Mouse (Mus musculus): Measurements from ENCODE around the gene Mapkapk3. TPM values are rescaled to one million over a fixed set of nuclear protein-coding genes. Genes with fewer than 3 reads are reported as not detected.

The Mapkapk3 gene
- polyA plus RNA-seq, 2 experiments from 2014 or later = 57.5 to 62.0 TPM

DNA sequence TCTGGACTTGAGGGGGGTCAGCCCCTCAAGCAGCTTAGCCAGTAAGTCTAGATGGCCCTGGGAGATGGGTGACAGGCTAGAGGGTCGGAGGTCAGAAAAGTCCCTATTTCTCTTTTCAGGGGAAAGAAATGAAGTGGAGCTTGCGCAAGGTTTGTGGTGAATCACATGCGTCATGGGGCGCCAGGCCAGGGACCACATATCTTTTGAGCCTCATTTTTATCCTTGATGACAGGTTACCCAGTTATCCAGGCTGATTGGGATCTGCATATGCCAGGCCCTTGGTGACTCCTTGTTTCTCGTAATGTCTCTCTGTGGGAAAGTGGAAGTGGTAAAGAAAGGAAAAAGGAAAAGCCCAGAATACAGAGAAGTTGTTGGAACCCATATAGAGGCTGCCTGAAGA is 25.8 kb downstream of the Mapkapk3 start:
- no peak for ATAC-seq

DNA sequence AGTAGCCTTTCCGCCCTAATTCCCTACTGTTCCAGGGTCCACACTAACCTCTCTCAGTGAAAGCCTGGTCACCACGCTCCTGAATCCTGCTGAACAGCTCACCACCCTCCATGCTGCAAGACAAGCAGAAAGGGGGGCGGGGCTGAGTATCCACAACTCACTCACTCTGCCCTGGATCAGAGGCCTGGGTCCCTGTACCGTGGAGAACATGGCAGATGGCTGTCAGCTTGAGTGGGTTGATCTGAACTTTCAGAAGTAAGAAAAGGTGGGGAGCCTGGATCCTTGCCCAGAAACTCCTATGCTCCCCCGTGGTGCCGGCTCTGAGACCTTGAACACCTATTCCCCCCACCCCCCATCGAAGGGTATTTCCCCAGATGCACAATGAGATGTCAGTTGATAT is 27.3 kb downstream of the Mapkapk3 start:
- no peak for ATAC-seq

DNA sequence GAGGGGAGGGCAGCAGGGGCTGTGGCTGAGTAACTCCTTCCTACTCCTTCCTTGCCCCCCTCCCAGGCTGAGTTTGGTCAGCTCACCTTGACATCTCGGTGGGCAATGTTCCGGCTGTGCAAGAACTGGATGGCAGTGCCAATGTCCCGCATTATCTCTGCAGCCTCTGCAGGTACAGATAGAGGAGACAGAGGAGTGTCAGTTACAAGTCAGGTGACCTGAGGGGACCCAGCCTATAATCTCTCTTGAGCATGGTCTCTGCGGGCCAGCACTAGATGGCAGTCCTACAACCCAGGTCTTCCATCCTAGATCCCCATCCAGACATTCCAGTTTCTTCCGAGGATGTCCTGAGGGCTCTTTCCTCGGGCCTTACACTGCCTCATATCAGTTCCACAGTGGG is 27.9 kb downstream of the Mapkapk3 start:
- no peak for ATAC-seq

DNA sequence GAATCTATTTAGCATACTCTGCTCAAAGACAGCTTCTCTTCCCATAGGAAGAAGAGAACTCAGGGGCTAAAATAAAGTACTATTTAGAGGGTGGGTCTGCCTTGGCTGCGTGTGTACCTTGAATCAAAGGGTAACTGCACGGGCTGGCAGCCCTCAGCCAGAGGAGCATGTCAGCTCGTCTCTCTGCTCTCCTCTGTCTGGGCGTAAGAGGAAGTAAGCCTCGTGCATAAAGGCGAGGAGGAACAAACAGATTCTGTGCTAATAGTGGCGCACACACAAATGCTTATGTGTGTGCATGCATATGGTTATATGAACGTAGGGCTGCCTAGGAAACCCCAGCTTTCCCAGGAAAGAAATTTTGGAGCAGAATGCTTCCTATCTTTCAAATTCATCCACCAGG is 28.8 kb downstream of the Mapkapk3 start:
- no peak for ATAC-seq

DNA sequence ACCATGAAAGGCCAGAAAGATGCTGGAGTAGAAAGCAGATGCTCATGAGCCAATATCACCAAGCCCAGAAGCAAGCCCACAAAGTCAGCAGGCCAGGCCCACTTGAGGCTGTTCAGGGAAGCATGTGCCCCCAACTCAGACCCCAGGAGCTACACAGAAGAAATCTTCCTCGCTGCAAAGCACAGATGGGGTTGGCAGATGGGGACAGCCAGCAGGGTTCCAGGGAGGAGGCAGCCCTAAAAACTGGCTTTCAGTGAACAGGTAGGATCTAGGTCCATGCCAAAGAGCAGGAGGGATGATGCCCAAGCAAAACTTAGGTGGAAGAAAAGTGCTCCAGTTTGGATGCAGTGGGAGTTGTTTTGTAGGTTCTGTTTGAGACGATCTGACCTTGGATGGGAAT is 29.2 kb downstream of the Mapkapk3 start:
- no peak for ATAC-seq

DNA sequence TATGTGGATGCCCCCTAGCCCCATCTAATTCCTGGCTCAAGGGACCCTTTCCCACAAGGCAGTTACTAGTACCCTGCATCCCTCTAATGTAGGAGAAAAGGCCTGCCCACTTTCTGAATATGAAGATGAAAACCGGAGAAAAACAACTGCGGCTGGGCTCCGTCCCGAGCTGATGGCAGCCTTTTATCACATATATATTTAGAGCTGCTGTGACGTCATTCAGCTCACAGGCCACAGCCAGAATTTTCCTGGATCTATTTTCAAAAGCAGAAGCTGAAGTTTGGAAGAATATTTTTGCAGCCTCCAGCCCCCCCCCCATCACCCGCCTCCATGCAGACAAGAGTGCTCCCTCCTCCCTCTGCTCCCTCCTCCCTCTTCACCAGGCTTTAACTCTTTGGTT is 30.1 kb downstream of the Mapkapk3 start:
- no peak for ATAC-seq

GRCm38 (mm10) chr9:107255596-107255995 is 34.1 kb downstream of the Mapkapk3 start:
- ATAC-seq = no peak

DNA sequence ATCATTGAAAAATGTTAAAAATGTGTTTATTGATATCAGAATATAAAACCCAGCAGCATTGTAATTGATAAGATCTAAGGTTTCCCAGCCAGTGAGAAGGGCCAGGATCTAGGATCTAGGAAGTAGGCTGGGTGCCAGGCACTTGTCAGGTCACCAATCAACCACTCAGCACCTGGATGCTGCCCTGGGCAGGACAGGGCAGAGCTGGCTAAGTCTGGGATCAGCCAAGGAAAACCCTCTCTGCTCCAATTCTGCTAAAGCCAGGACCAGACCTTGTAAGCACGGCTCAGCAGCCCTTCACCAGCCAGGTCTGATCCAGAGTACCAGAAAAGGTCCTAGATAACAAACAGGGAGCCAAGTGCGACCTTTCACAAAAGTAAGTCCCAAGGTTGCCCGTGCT is 34.8 kb downstream of the Mapkapk3 start:
- no peak for ATAC-seq

- no peak for ATAC-seq
Observed at GRCm38 (mm10) chr9:107254476-107254875, 35.2 kb downstream of the Mapkapk3 start.

GRCm38 (mm10) chr9:107252164-107252563 is 37.5 kb downstream of the Mapkapk3 start:
- ATAC-seq = no peak

DNA sequence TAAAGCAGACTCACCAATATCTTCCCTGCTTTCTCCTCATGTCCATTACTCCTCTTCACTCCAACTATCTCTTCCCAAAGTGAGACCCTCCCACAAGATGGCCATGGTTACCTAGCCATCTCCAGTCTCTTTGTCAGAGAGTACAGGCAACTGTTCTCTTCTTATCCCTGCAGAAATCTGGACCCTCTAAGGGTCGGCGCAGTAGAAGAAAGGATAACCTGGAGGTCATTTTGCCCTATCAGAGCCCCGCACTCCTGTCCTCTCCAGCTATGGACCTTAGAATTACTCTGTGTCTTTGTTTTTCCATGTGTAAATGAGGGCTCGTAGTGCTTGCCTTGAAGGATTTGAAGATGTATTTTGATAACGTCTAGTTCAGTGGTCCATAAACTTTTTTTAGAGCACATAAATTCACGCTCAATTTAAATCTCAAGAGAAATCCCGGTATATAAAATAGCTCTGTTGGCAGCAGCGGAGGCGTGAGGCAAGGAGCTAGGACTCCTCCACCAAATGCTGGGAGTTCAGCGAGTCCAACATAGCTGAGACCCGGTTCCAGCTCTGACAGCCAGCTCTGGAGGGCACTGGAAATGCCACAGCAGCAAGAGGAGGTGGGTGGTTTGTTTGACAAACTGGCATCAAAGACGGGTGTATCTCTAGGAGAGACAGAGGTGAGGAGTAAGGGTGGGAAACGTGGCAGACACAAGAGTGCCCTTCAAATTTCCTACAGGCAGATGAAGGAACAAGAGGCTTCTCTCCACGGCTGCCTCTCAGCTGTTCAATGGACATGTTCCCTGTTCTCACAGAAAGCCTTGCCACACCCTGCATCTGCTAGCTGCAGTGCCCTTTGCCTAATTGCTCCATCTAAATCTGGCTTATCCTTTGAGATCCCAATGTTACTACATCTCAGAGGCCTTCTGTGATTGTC is 39.0 kb downstream of the Mapkapk3 start:
- no peak for ATAC-seq

DNA sequence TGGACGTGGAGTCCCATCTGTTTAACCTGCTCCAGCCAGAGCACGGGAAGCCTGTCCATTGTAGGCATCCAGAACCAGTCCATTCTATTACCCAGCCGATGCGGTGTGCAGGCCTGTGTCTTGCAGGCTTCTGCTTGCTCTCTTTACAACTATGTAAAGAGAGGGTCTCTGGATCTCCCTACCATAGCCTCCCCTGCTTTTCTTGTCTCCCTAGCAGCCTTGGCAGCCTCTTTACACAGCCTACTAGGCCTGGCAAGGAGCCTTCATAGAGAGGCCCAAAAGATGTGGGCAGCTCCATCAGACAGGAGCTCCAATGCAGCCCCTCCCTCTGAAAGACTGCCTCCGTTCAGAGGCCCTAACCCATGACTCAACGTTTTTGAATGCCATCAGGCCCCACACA is 40.5 kb downstream of the Mapkapk3 start:
- no peak for ATAC-seq

DNA sequence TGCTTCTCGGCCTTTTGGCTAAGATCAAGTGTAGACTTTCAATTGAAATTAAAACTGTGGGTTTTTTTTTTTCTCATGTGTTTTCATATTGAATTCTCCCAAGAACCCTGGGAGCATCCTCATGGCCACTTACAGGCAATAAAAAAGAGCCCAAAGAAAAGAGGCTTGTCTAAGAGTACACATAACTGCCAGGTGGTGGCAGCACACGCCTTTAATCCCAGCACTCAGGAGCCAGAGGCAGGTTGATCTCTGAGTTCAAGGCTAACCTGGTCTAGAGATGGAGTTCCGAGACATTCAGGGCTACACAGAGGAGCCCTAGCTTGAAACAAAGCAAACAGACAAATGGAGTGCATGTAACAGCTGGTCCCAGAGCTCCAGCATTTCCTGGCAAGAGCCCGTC is 43.5 kb downstream of the Mapkapk3 start:
- ATAC-seq = peak; percentile 43

DNA sequence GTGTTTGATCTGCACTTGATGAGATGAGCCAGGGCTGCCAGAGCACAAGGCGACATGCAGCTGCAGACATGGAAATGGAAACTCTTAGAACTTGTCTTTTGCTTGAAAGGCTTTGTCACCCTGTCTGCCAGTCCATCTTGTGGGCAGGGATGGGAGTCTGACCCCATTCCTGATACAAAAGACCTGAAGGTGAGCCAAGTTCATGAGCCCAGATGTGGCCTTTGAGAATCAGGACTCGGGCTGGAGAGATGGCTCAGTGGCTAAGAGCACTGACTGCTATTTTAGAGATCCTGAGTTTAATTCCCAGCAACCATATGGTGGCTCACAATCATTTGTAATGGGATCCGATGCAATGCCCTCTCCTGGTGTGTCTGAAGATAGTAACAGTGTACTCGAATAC is 44.4 kb downstream of the Mapkapk3 start:
- ATAC-seq = no peak

DNA sequence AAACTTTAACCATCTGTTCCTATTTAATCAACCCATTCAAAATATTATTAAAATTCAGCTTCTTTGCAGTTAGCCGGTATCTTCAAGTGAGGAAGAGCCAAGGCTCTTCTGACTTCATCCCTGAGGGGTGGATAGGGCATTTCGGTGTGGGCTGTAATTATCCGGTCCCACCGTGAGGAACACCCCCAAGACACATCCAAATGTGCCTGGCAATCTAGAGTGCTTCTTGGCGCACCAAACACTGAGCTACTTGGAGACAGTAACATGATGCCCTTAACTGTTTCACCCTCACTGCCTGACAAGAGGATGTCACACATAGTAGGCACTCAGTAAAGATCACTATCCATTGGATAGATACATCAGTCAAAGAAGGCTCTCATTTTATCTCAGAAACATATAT is 53.5 kb downstream of the Mapkapk3 start:
- ATAC-seq = no peak

GRCm38 (mm10) chr9:107235261-107235660 is 54.4 kb downstream of the Mapkapk3 start:
- ATAC-seq = no peak

DNA sequence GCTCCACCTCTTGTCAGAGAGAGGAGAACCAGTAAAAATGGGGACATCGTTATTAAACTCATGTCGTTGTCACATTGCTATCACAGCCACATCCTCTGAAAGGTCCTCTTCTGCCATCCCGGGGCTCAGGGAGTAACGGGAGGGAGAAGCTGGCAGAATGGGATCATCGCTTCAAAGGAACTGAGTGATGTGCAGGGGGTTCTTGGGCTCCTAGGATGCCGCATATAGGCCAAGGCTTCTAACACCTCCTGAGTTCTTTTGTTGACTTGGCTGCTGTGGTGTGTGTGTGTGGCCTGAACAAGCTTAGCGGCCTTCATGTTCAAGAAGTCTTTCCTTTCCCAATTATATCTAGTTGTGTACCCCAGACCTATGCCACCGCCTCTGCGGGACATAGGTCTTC is 57.5 kb downstream of the Mapkapk3 start:
- no peak for ATAC-seq

DNA sequence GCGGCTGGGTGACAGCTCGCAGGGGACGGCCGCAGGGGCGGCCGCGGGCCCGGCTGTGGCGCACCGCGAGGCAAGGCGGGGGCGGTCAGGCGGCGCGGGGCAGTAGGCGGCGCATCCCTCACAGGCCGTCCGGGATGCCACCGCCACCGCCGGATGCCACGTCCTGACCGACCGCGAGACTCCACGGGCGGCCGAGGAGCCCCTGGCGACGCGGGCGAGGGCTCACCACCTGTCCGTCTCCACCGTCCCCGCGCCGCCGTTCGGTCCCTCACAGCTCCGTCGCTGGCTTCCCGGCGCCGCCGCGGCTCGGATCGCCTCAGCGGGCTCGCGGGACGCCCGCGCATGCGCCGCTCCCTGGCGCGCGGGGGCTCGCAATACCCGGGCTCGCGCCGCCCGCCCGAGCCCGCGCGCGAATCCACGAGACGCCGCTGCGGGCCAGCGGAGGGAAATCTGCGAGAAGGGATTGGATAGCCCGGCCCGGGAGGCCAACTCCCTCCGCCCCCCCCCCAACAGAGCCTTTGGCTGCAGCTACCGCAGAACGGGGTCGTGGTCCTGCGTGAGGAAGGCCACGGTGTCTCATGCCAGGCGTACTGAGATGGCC is 58.0 kb downstream of the Mapkapk3 start, which contains the start of gene Dock3:
Gene Dock3 (minus strand): TSS at position 371 of the 601 bp plus-strand sequence.
- peak; percentile 14 for ATAC-seq

DNA sequence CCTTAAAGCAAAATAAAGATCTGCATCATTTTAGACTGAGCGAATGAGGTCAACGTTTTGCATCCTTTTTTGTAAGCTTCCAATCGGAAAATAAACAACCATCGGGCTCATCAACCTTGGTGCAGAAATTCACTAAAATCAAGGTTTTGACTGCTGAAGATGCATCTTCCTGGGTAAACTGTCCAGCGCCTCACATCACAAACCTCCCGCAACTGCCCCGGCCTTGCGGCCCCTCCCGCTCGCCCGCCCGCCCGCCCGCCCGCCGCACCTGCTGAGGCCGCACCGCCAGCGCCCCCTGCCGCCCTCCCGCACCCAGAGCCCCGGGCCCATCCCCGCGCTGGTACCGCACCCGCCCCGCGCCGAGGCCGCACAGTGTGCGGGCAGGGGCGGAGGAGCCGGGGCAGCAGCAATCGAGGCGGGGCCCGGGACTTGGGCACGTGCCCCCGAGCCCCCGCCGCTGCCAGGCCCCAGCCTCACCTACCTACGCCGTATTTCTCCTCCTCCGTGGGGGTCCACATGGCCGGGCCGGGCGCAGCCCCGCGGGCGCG is 58.6 kb downstream of the Mapkapk3 start:
- ATAC-seq = no peak

GRCm38 (mm10) chr9:107224597-107224996 is 65.1 kb downstream of the Mapkapk3 start:
- no peak for ATAC-seq

Measured in activated CD4-positive, CD25-positive, alpha-beta regulatory T cell, adult 4 months (primary cell).